Mouse (Mus musculus) heart, postnatal 0 days (tissue): Measurements from ENCODE around the gene Hdac10. TPM values are rescaled to one million over a fixed set of nuclear protein-coding genes. Genes with fewer than 3 reads are reported as not detected.

ENCODE experiments used
- ATAC-seq: fragments of 200-750 bp; cut with Nextera tagmentation; 2 replicates; pipeline ENCODE4 v1.8.0; 2017; ENCODE audit warnings: low read depth, moderate number of reproducible peaks, moderate library complexity; ENCODE audit not compliant: insufficient read depth
- DNase-seq: peaks from one replicate; pipeline ENCODE4 v3.0.0-alpha.2; 2016; ENCODE audit warnings: low spot score
- H3K27ac ChIP-seq: fragments of 300-500 bp; sonication (generic); 2 replicates; pipeline ENCODE4 v1.5.1; 2014; ENCODE audit warnings: low read depth, mild to moderate bottlenecking
- H3K27me3 ChIP-seq: fragments of 300-500 bp; sonication (generic); 2 replicates; pipeline ENCODE4 v1.6.1; 2014; ENCODE audit warnings: low read length, mixed read lengths; ENCODE audit not compliant: control insufficient read depth, insufficient read depth
- H3K36me3 ChIP-seq: fragments of 300-500 bp; sonication (generic); replicated peaks from 2 replicates; pipeline ENCODE4 v1.6.1; 2014; ENCODE audit warnings: low read length, mixed read lengths; ENCODE audit not compliant: control insufficient read depth, insufficient read depth
- H3K4me1 ChIP-seq: fragments of 300-500 bp; sonication (generic); 2 replicates; pipeline ENCODE4 v1.6.1; 2014; ENCODE audit warnings: antibody characterized with exemption; ENCODE audit not compliant: control insufficient read depth, insufficient read depth
- H3K4me2 ChIP-seq: fragments of 300-500 bp; sonication (generic); 2 replicates; pipeline ENCODE4 v1.6.1; 2014; ENCODE audit warnings: low read depth, mild to moderate bottlenecking, low read length, moderate library complexity
- H3K4me3 ChIP-seq: fragments of 300-500 bp; sonication (generic); 2 replicates; pipeline ENCODE4 v1.5.1; 2014; ENCODE audit warnings: low read depth, low read length
- H3K9ac ChIP-seq: fragments of 300-500 bp; sonication (generic); replicated peaks from 2 replicates; pipeline ENCODE4 v1.6.1; 2014; ENCODE audit warnings: low read depth, low read length, mixed read lengths
- H3K9me3 ChIP-seq: fragments of 300-500 bp; sonication (generic); replicated peaks from 2 replicates; pipeline ENCODE4 v1.6.1; 2016; ENCODE audit warnings: low read length; ENCODE audit not compliant: control insufficient read depth
- CTCF ChIP-seq: IDR thresholded peaks from 2 replicates; pipeline ENCODE4 v1.5.1; 2016; ENCODE audit warnings: antibody characterized with exemption, control low read depth, low read depth
- EP300 ChIP-seq: IDR thresholded peaks from 2 replicates; pipeline ENCODE4 v1.6.1; 2016; ENCODE audit warnings: antibody characterized with exemption, low read depth
- WGBS: fragments of 180-500 bp; shearing (Covaris S2); extraction: QIAGEN DNeasy Blood & Tissue Kit; methylation state at CpG from one replicate; pipeline ENCODE4 v1.1.7; 2014; 5-methylcytosine and 5-hydroxymethylcytosine counted together
- polyA plus RNA-seq: library from polyadenylated mRNA; unstranded; fragments of >200 nt; fragmentation: Nextera tagmentation; extraction: Ambion mirVana; gene quantifications from 2 replicates; pipeline ENCODE4 v1.2.1, GENCODE M21; 2015
- total RNA-seq: library from RNA; depleted of rRNA; stranded (reverse); fragments of >200 nt; gene quantifications from 2 replicates; pipeline ENCODE4 v1.2.3, GENCODE M21; 2014; ENCODE audit warnings: low replicate concordance

Gene Hdac10
- total and polyA plus RNA-seq, 2 experiments from 2014 or later, result 10.8 to 14.9 TPM

DNA sequence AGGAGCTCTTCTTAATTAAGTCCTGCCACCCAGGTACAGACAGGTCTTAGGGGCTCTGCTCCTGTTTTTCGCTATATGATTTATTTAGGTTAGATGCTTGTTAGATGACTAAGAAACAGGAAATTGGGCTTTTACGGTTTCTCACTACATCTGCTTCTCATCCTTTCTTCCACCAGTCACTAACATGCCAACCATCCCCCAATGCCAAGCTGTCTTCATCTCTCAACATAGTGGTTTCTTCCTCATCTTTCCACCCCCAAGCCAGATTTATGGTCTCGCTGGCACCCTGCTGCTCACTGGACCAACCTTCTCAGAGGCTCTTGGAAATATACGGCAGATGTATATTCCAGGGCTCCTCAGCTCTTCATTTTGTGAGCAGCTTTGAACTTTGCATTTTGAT lies 37.8 kb downstream of the Hdac10 start:
- Histone ChIP-seq H3K9ac (no peak overlapping the region), H3K4me2 (no peak overlapping the region), H3K9me3 (no peaks in the 10 kb centered on the region), H3K4me3 (no peak overlapping the region), H3K27me3 (no peaks in the 10 kb centered on the region), H3K4me1 (peaks cover 10% of the 10 kb centered on the region; the same call in 1 of the 2 replicates), H3K36me3 (peaks cover 48% of the 10 kb centered on the region), H3K27ac (no peak overlapping the region)
- DNase-seq (no peak), ATAC-seq (no peak)
- no peak for TF ChIP-seq EP300
- TF ChIP-seq CTCF, result no peak
- 86% methylated on average over 4 of the region's 4 CpGs for WGBS

DNA sequence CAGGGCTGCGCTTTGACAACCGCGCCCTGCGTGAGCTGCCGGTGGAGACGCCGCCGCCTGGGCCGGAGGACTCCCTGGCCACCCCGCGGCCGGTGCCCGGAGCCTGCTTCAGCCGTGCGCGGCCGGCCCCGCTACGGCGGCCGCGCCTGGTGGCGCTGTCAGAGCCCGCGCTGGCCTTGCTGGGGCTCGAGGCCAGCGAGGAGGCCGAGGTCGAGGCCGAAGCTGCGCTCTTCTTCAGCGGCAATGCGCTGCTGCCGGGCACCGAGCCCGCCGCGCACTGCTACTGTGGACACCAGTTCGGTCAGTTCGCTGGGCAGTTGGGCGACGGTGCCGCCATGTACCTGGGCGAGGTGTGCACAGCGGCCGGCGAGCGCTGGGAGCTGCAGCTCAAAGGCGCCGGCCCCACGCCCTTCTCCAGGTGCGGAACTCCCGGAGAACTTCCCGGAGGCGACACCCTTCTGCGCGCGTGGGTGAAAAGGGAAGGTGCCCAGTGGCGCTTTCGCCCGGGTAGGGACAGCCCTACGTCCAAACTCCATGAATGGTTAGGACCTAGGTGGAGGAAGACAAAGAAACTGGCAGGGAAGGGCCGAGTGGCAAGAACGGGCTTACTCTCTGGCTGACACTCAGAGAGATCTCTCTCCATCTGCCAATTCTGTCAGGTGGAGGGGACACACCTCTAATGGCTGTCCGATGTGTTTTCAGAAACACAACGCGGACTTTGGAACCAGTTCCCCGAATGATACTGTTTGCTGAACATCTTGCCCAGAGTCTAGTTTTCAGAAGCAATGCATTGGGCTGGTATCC lies 39.0 kb downstream of the Hdac10 start:
- peaks cover 48% of the 10 kb centered on the region for H3K36me3 ChIP-seq
- H3K9ac ChIP-seq, result peak overlapping the region; percentile 90
- peak; percentile 68 for ATAC-seq
- peak overlapping the region; percentile 95 for H3K4me2 ChIP-seq
- peak overlapping the region; percentile 84 for H3K4me3 ChIP-seq
- H3K27ac ChIP-seq, result peak overlapping the region; percentile 86
- DNase-seq, result no peak
- TF ChIP-seq CTCF, result no peak
- no peak for TF ChIP-seq EP300
- peaks cover 10% of the 10 kb centered on the region; the same call in 1 of the 2 replicates for H3K4me1 ChIP-seq
- 3% methylated on average over 65 of the region's 68 CpGs for WGBS
- H3K27me3 ChIP-seq, result no peaks in the 10 kb centered on the region
- H3K9me3 ChIP-seq, result no peaks in the 10 kb centered on the region

DNA sequence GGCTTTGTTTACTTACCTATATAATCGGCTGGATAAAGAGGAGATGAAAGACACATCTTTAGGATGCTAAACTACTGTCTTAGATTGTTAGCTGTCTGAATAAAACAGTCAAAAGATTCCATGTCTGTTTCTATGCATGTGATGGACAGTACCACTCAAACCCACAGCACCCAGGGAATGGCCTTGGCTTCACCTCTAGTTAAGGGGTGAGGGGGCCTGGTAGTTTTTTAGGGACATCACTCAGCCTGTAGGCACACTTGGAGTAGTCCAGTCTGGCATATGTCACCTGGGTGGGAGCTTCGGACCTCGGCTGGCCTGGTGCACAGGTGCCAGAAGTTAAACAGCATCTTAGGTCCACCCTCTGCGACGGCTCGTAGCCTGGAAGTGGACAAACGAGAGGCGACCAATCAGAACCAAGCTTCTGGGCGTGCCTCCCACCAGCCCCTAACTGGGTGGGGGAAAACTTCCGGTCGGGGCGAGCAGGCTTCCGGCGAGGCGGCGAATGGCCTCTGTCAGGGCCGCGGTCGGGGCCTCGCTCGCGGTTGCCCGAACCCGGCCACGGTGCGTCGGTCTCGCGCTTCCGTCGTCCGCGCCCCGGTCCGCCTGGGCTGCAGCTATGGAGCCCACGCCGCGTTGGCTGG lies 39.8 kb downstream of the Hdac10 start, which contains the start of gene Selenoo:
Gene Selenoo (plus strand): TSS at position 478 of the 641 bp plus-strand sequence.
- peaks cover 48% of the 10 kb centered on the region for H3K36me3 ChIP-seq
- H3K9ac ChIP-seq, result peak within 1 kb of the TSS; percentile 90

DNA sequence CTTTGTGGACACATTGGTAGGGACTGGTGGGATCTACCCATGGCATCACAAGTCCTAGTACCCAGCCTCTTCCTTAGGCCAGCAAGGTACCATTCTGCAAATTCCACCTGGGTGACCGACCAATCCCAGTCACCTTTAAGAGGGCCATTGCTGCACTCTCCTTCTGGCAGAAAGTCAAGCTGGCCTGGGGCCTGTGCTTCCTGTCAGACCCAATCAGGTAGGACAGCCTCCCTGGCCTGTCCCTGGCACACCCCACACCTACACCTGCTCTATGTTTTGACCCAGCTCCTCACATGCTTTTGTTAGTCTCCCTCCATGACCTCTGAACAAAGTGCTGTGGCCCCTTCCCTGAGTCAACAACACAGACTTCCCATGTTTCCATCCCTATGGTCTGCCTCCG lies 43.7 kb downstream of the Hdac10 start:
- peaks cover 58% of the 10 kb centered on the region for H3K36me3 ChIP-seq

More for the DNA sequence above, 39.8 kb downstream of the Hdac10 start, which contains the start of gene Selenoo:
- 2% methylated on average over 38 of the region's 38 CpGs for WGBS
- peak; percentile 88 for DNase-seq
- TF ChIP-seq CTCF (no peak), EP300 (0 out of 2 replicates have a peak, but pooled peaks have one; percentile 30)
- H3K4me3 ChIP-seq, result peak within 1 kb of the TSS; percentile 84
- H3K27ac ChIP-seq, result peak within 1 kb of the TSS; percentile 86
- H3K27me3 ChIP-seq, result no peaks in the 10 kb centered on the region
- H3K9me3 ChIP-seq, result no peaks in the 10 kb centered on the region
- peaks cover 10% of the 10 kb centered on the region; the same call in 1 of the 2 replicates for H3K4me1 ChIP-seq
- H3K4me2 ChIP-seq, result peak within 1 kb of the TSS; percentile 95
- ATAC-seq, result peak; percentile 96

DNA sequence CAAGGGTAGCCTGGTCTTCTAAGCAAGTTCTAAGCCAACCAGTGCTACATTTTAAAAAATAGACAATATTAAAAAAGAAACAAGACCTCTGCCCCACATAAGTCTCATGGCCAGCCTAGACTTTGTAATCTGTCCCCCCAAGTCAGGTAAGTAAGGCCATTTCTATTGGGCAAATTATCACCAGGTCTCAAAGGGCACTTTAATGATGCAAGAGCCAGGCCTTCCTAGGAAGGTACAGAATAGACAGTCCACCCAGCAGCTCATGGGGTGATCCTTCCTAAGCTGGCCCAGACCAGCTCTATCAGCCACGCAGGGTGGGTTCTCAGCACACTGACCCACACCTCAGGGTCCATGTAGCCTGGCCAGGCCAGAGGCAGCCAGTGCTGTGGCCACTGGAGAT lies 44.6 kb downstream of the Hdac10 start:
- Histone ChIP-seq H3K36me3 (peaks cover 58% of the 10 kb centered on the region), H3K4me1 (0 out of 2 replicates have a peak, but pooled peaks cover under 1% of the 10 kb centered on the region), H3K9ac (no peak overlapping the region), H3K27me3 (no peaks in the 10 kb centered on the region), H3K4me2 (no peak overlapping the region), H3K4me3 (no peak overlapping the region), H3K9me3 (no peaks in the 10 kb centered on the region), H3K27ac (no peak overlapping the region)
- WGBS, result 96% methylated on average over 1 of the region's 1 CpGs
- DNase-seq, result no peak
- no peak for TF ChIP-seq EP300
- no peak for TF ChIP-seq CTCF
- ATAC-seq, result no peak

More for the DNA sequence above, 43.7 kb downstream of the Hdac10 start:
- no peak overlapping the region for H3K4me2 ChIP-seq
- DNase-seq, result no peak
- H3K4me1 ChIP-seq, result peaks cover 4% of the 10 kb centered on the region; the same call in 1 of the 2 replicates
- no peak overlapping the region for H3K27ac ChIP-seq
- no peaks in the 10 kb centered on the region for H3K9me3 ChIP-seq
- 89% methylated on average over 2 of the region's 2 CpGs for WGBS
- no peak overlapping the region for H3K4me3 ChIP-seq
- no peak for TF ChIP-seq EP300
- TF ChIP-seq CTCF, result no peak
- ATAC-seq, result no peak
- no peak overlapping the region for H3K9ac ChIP-seq
- H3K27me3 ChIP-seq, result no peaks in the 10 kb centered on the region
